Mouse (Mus musculus): ENCODE measurements around the gene Cdc25a. TPM values are rescaled to one million over a fixed set of nuclear protein-coding genes. Genes with fewer than 3 reads are reported as not detected.
A peak's percentile ranks its signal among the peaks of the same experiment; 100 is the strongest.

Gene Cdc25a
- polyA plus RNA-seq, 1 experiment from 2014 or later: 36.9 TPM

DNA sequence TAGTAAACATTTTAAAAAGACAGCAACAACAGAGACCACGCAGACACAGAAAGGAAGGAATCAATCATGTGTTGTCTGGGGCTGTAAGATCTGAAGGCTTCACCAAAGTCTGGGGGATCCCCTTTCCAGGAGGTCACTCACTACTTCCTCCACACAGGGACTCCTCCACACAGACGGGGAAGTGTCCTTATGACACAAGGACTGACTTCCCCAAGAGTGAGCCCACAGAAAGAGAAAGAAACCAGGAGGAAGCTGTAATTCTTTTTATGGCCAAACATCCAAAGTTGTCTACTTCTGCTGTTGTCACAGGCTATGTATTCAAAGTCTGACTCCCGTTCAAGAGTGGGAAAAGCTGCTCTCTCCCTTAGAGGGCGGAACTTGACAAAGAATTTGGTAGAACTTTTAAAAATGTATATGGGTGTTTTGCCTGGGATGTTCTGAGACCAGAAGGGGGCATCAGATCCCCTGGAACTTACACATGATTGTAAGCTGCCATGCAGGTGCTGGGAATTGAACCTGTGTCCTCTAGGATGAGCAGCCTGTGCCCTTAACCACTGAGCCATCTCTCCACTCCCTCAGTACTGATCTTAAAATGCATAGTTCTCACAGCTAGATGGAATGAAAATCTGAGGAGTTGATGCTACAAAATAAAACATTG, 39.0 kb downstream of the Cdc25a start:
- Histone ChIP-seq H3K4me1 (ENCODE audit: control insufficient read depth, insufficient read depth, low read length) (no peaks in the 10 kb centered on the region), H3K9ac (ENCODE audit: low read length) (no peak overlapping the region), H3K36me3 (ENCODE audit: control insufficient read depth, insufficient read depth, low read length) (no peaks in the 10 kb centered on the region), H3K27ac (ENCODE audit: low read depth, low read length) (no peak overlapping the region), H3K4me2 (no peak overlapping the region), H3K27me3 (ENCODE audit: control insufficient read depth, insufficient read depth, low read length) (no peaks in the 10 kb centered on the region), H3K4me3 (ENCODE audit: low read depth, low read length) (no peak overlapping the region), H3K9me3 (ENCODE audit: control insufficient read depth, low read length) (no peaks in the 10 kb centered on the region)
- ATAC-seq (ENCODE audit: low FRiP score) (no peak), DNase-seq (ENCODE audit: low spot score, missing footprints) (no peak)
- WGBS: 71% methylated on average over 4 of the region's 4 CpGs

DNA sequence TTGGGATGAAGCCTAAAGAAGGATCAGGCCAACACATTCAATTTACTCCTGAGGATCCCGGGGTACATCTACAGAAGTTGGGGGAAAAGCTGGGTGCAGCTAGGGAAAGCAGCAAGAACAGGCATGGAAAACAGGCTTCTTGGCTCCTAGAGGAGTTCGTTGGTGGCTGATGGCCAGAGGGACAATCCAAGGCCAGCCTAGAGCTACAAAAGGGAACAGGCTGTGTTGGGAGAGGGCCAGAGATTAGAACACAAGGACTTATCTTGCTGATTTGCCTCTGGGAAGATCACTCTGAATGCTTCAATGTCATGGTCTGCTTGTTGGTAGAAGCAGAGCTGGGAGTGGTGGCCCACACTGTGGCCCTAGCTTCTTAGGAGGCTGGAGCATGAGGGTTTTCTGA, 42.6 kb downstream of the Cdc25a start:
- DNase-seq (ENCODE audit: low spot score, missing footprints): no peak
- Histone ChIP-seq H3K27ac (ENCODE audit: low read depth, low read length) (no peak overlapping the region), H3K9ac (ENCODE audit: low read length) (no peak overlapping the region), H3K9me3 (ENCODE audit: control insufficient read depth, low read length) (no peaks in the 10 kb centered on the region), H3K4me3 (ENCODE audit: low read depth, low read length) (no peak overlapping the region), H3K27me3 (ENCODE audit: control insufficient read depth, insufficient read depth, low read length) (no peaks in the 10 kb centered on the region), H3K36me3 (ENCODE audit: control insufficient read depth, insufficient read depth, low read length) (no peaks in the 10 kb centered on the region), H3K4me2 (no peak overlapping the region), H3K4me1 (ENCODE audit: control insufficient read depth, insufficient read depth, low read length) (no peaks in the 10 kb centered on the region)
- ATAC-seq (ENCODE audit: low FRiP score): no peak
- WGBS: 82% methylated on average over 2 of the region's 2 CpGs

DNA sequence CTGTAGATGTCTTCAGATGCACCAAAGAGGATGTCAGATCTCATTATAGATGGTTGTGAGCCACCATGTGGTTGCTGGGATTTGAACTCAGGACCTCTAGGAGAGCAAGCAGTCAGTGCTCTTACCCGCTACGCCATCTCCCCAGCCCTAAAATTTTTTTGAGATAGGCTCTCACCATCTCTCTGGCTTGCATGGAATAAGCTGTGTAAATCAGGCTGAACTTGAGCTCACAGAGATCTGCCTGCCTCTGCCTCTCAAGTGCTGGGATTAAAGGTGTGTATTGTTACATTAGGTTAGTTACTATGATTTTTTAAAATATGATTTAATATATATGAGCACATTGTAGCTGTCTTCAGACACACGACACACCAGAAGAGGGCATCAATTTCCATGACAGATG, 53.8 kb downstream of the Cdc25a start:
- no peak overlapping the region for H3K4me2 ChIP-seq
- H3K4me3 ChIP-seq (ENCODE audit: low read depth, low read length): no peak overlapping the region
- H3K9ac ChIP-seq (ENCODE audit: low read length): no peak overlapping the region
- no peak overlapping the region for H3K27ac ChIP-seq (ENCODE audit: low read depth, low read length)
- no peak for ATAC-seq (ENCODE audit: low FRiP score)
- 93% methylated on average over 3 of the region's 3 CpGs for WGBS
- H3K36me3 ChIP-seq (ENCODE audit: control insufficient read depth, insufficient read depth, low read length): no peaks in the 10 kb centered on the region
- no peaks in the 10 kb centered on the region for H3K9me3 ChIP-seq (ENCODE audit: control insufficient read depth, low read length)
- H3K27me3 ChIP-seq (ENCODE audit: control insufficient read depth, insufficient read depth, low read length): no peaks in the 10 kb centered on the region
- peaks cover 8% of the 10 kb centered on the region for H3K4me1 ChIP-seq (ENCODE audit: control insufficient read depth, insufficient read depth, low read length)
- no peak for DNase-seq (ENCODE audit: low spot score, missing footprints)

DNA sequence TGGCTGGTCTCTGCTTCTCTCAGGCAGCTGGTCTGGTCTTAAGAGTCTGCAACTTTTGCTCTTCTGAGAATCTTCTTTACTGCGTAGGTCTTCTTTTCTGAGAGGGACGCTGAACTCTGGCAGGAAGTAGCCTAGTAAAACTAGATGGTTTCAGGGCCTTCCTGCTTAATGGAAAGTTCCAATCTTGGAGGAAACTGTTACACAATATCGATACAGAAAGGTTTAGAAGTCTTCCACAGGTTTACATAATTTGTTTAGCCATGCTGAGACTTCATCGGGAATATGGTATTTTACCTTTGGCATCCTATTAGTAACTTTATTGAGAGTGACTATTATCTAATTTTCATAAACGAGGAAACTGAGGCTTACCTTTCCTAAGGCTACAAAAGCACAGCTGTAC, 54.7 kb downstream of the Cdc25a start:
- peaks cover 8% of the 10 kb centered on the region for H3K4me1 ChIP-seq (ENCODE audit: control insufficient read depth, insufficient read depth, low read length)
- H3K27ac ChIP-seq (ENCODE audit: low read depth, low read length): no peak overlapping the region
- H3K4me3 ChIP-seq (ENCODE audit: low read depth, low read length): no peak overlapping the region
- H3K27me3 ChIP-seq (ENCODE audit: control insufficient read depth, insufficient read depth, low read length): no peaks in the 10 kb centered on the region
- DNase-seq (ENCODE audit: low spot score, missing footprints) (no peak), ATAC-seq (ENCODE audit: low FRiP score) (no peak)
- no peak overlapping the region for H3K9ac ChIP-seq (ENCODE audit: low read length)
- no peaks in the 10 kb centered on the region for H3K36me3 ChIP-seq (ENCODE audit: control insufficient read depth, insufficient read depth, low read length)
- H3K9me3 ChIP-seq (ENCODE audit: control insufficient read depth, low read length): no peaks in the 10 kb centered on the region
- H3K4me2 ChIP-seq: no peak overlapping the region
- 91% methylated on average over 5 of the region's 5 CpGs for WGBS

DNA sequence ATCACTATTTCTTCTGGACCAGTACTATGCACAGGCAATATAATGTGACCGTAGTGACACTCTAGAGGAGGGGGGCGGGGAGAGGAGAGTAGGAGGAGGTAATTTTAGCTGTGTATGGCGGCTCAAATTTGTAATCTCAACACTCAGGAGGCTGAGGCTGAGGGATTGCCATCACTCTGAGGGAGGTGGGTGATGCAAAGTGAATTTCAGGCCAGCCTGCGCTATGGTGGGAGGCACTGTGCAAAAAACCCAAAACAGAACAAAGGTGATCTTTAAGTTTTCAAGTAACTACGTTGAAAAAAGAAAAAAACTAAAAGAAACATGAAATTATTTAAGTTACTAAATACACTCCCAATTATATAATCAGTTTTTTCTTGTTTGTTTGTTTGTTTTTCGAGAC, 55.4 kb downstream of the Cdc25a start:
- Histone ChIP-seq H3K4me3 (ENCODE audit: low read depth, low read length) (peak overlapping the region; percentile 78), H3K27me3 (ENCODE audit: control insufficient read depth, insufficient read depth, low read length) (no peaks in the 10 kb centered on the region), H3K9ac (ENCODE audit: low read length) (peak overlapping the region; percentile 82; the same call in 1 of the 2 replicates), H3K36me3 (ENCODE audit: control insufficient read depth, insufficient read depth, low read length) (no peaks in the 10 kb centered on the region), H3K9me3 (ENCODE audit: control insufficient read depth, low read length) (no peaks in the 10 kb centered on the region), H3K4me1 (ENCODE audit: control insufficient read depth, insufficient read depth, low read length) (peaks cover 8% of the 10 kb centered on the region), H3K4me2 (peak overlapping the region; percentile 83; the same call in 1 of the 2 replicates), H3K27ac (ENCODE audit: low read depth, low read length) (peak overlapping the region; percentile 96)
- WGBS: 78% methylated on average over 6 of the region's 6 CpGs
- ATAC-seq (ENCODE audit: low FRiP score): no peak
- peak; percentile 86 for DNase-seq (ENCODE audit: low spot score, missing footprints)

DNA sequence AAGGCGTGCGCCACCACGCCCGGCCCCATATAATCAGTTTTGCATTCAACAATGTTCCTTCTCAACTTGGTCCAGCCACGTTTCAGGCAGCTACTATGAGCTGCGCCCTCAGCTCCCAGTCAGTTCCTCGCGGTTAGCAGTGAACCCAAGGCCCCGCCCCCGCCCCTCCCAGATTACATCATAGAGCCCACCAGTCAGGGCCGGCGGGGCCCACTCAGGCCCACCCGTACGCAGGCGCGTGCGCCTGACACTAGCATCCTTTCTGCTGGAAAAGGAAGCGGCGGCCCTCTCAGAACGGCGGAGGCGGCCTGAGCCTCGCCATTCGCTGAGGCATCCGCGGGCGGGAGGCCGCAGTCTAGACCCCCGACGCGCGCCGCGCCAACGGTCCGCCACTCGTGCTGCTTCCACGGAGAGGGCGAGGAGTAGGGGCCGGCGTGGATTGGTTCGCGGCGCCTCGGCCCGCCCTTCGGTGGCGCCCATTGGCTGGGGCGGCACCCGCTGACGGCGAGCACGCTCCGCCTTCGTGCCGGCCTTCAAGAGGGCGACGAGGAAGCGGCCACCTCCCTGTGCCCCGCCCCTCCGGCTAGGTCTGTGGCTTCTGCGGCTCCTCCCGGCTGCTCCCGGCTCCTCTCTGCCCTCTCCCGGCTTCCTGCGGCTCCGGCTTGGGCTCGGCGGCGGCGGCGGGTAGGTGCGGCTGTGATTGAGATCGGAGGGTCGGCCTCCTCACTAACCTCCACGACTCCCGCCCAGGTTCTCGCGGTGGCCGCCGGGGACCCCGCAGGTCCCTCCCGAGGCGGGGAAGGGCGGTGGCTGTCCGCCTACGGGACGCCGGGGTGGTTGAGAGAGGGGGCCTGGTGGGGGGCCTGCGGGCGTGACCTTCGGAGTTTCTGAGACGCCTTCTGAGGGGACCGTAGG, 56.1 kb downstream of the Cdc25a start, which contains the start of gene Map4:
Map4 (plus strand) TSS at position 204 of the 915 bp plus-strand sequence.
- H3K4me2 ChIP-seq: peak within 1 kb of the TSS; percentile 83
- peaks cover 8% of the 10 kb centered on the region for H3K4me1 ChIP-seq (ENCODE audit: control insufficient read depth, insufficient read depth, low read length)
- H3K9me3 ChIP-seq (ENCODE audit: control insufficient read depth, low read length): no peaks in the 10 kb centered on the region
- H3K27ac ChIP-seq (ENCODE audit: low read depth, low read length): peak within 1 kb of the TSS; percentile 96
- peak; percentile 98 for DNase-seq (ENCODE audit: low spot score, missing footprints)
- H3K4me3 ChIP-seq (ENCODE audit: low read depth, low read length): peak within 1 kb of the TSS; percentile 78
- under 1% methylated on average over 79 of the region's 94 CpGs for WGBS
- no peaks in the 10 kb centered on the region for H3K27me3 ChIP-seq (ENCODE audit: control insufficient read depth, insufficient read depth, low read length)
- no peaks in the 10 kb centered on the region for H3K36me3 ChIP-seq (ENCODE audit: control insufficient read depth, insufficient read depth, low read length)
- peak within 1 kb of the TSS; percentile 82 for H3K9ac ChIP-seq (ENCODE audit: low read length)
- ATAC-seq (ENCODE audit: low FRiP score): peak; percentile 98

DNA sequence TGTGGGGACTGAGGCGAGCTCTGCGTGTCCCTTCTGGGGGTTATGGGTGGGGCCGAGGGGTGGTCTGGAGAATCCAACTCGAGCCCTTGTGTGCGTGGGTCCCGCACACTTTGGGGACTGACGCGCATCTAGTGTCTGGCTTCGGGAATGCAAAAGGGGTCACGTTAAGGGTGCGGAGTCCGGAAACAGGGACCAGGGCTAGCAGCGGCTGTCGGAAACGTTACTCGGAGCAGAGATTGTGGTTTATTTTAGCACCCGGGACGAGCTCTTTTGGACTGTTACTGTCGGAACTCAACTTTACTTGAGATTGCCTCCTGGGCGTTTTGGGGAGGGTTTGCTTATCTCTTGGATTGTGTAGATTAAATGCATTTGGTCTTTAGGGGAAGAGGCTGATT, 57.0 kb downstream of the Cdc25a start:
- ATAC-seq (ENCODE audit: low FRiP score): no peak
- Histone ChIP-seq H3K9ac (ENCODE audit: low read length) (peak overlapping the region; percentile 82), H3K4me3 (ENCODE audit: low read depth, low read length) (peak overlapping the region; percentile 78), H3K9me3 (ENCODE audit: control insufficient read depth, low read length) (no peaks in the 10 kb centered on the region), H3K4me2 (peak overlapping the region; percentile 83), H3K4me1 (ENCODE audit: control insufficient read depth, insufficient read depth, low read length) (peaks cover 8% of the 10 kb centered on the region), H3K27ac (ENCODE audit: low read depth, low read length) (peak overlapping the region; percentile 96), H3K36me3 (ENCODE audit: control insufficient read depth, insufficient read depth, low read length) (no peaks in the 10 kb centered on the region), H3K27me3 (ENCODE audit: control insufficient read depth, insufficient read depth, low read length) (no peaks in the 10 kb centered on the region)
- DNase-seq (ENCODE audit: low spot score, missing footprints): peak; percentile 96
- WGBS: 0% methylated on average over 20 of the region's 20 CpGs

DNA sequence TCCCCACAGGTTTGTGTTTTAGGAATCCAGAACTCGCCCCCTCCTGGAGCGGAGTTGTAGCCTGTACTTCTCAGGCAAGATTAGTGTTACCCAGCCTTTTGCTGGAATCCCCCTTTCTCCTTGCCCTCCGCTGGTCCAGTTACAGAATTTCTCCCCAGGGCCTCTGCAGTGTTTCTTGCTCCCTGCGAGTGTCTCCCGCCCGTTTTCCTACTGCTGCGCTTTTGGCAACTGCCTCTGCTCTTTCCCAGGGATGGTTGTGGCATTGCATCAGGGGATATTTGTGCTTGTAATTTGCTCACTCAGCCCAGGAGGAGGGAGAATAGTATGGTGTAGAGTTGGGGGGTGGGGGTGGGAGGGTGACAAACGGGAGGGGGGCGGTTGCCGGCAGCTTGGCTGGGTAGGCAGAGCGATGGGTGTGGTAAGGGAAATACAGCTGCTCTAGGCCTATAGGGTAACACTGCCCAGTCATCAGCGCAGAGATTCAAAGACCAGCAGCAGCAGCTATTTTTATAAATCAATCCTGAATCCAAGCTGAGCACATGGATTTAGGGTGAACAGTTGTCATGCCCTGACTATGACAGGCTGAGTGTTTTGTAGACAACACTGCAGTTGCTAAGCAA, 57.5 kb downstream of the Cdc25a start:
- Histone ChIP-seq H3K4me2 (peak overlapping the region; percentile 83), H3K9me3 (ENCODE audit: control insufficient read depth, low read length) (no peaks in the 10 kb centered on the region), H3K4me1 (ENCODE audit: control insufficient read depth, insufficient read depth, low read length) (peaks cover 8% of the 10 kb centered on the region), H3K4me3 (ENCODE audit: low read depth, low read length) (peak overlapping the region; percentile 78), H3K9ac (ENCODE audit: low read length) (peak overlapping the region; percentile 82), H3K27me3 (ENCODE audit: control insufficient read depth, insufficient read depth, low read length) (no peaks in the 10 kb centered on the region), H3K27ac (ENCODE audit: low read depth, low read length) (no peak overlapping the region), H3K36me3 (ENCODE audit: control insufficient read depth, insufficient read depth, low read length) (no peaks in the 10 kb centered on the region)
- ATAC-seq (ENCODE audit: low FRiP score) (no peak), DNase-seq (ENCODE audit: low spot score, missing footprints) (peak; percentile 84)
- 2% methylated on average over 12 of the region's 12 CpGs for WGBS

DNA sequence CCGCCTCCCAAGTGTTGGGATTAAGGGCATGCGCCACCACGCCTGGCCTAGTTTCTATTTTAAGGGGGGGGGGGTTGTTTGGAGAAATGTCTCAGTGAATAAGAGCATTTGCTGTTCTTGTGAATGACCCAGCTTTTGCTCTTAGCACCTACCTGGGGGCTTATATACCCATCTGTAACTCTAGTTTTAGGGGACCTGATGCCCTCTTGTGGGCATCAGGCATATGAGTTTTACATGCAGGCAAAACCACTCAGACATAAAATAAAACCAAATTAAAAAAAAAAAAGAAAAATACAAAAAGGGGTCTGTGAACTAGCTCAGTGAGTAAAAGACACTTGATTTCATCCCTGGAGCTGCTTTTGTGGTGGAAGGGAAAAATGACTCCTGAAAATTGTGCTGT, 64.0 kb downstream of the Cdc25a start:
- WGBS: 86% methylated on average over 3 of the region's 3 CpGs
- Histone ChIP-seq H3K27me3 (ENCODE audit: control insufficient read depth, insufficient read depth, low read length) (no peaks in the 10 kb centered on the region), H3K4me1 (ENCODE audit: control insufficient read depth, insufficient read depth, low read length) (no peaks in the 10 kb centered on the region), H3K9ac (ENCODE audit: low read length) (no peak overlapping the region), H3K4me3 (ENCODE audit: low read depth, low read length) (no peak overlapping the region), H3K36me3 (ENCODE audit: control insufficient read depth, insufficient read depth, low read length) (no peaks in the 10 kb centered on the region), H3K4me2 (no peak overlapping the region), H3K9me3 (ENCODE audit: control insufficient read depth, low read length) (no peaks in the 10 kb centered on the region), H3K27ac (ENCODE audit: low read depth, low read length) (no peak overlapping the region)
- no peak for ATAC-seq (ENCODE audit: low FRiP score)
- no peak for DNase-seq (ENCODE audit: low spot score, missing footprints)

Data from midbrain, embryonic 11.5 days (tissue).